Mouse (Mus musculus) activated CD4-positive, CD25-positive, alpha-beta regulatory T cell, adult 4 months (primary cell): Measurements from ENCODE around the gene Dmc1. TPM values are rescaled to one million over a fixed set of nuclear protein-coding genes. Genes with fewer than 3 reads are reported as not detected.

Experiments used
- ATAC-seq: one replicate; pipeline ENCODE4 v1.8.0; 2017
- polyA plus RNA-seq, 2 experiments: library from polyadenylated mRNA; unstranded; fragments of 100-300 nt; shearing (Covaris generic); gene quantifications; one replicate each; pipeline ENCODE4 v1.2.1; 2017

Dmc1 gene
- not detected for polyA plus RNA-seq

DNA sequence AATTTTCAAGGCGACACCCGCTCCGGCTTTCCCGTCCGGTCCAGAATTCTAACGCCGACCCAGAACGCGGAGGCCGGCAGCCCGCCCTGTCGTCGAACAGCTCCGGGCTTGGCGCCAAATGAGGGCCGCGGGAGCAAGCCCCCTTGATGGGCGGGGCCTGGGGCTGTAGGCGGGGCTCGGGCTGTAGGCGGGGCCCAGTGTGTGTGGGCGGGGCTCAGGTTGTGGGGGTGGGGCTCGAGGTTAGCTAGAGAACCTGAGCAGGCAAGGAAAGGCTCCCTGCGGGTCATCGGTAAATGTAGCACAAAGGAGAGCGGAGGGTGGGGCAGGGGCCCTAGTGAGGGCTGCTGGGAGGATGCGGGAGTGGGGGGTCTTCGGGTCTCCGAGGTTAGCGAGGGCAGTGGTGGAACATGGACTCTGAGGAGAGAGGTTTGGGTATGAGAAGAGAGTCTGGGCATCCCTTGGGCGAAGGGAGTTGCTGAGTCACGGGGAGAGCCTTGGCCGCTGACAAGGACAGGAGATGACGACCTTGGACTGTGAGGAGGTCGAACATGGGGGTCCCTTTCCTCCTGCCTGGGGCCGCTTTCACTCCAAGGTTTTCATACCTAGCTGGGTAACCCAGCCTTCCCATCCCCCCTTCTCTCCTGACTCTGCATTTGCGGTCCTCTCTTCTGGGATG lies at the start of gene Dmc1:
TSS of gene Dmc1 (minus strand) at position 120 of the 676 bp plus-strand sequence.
- no peak for ATAC-seq

DNA sequence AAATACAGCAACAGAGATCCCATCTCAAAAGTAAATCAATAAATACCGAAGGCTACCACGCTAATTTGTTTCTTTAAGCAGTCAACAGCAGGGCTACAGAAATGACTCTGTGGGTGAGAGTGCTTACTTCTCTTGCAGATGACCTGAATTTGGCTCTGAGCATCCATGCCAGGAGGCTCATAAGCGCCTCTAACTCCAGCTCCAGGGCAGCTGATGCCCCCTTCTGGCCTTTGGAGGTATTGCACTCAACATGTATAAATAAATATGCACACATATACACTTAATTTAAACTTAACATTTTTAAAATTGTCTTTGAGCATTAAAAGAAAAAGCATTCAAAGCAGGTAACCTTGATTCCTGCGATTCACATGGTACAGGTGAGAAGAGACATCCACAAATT lies 46.6 kb upstream of the Dmc1 start:
- no peak for ATAC-seq

DNA sequence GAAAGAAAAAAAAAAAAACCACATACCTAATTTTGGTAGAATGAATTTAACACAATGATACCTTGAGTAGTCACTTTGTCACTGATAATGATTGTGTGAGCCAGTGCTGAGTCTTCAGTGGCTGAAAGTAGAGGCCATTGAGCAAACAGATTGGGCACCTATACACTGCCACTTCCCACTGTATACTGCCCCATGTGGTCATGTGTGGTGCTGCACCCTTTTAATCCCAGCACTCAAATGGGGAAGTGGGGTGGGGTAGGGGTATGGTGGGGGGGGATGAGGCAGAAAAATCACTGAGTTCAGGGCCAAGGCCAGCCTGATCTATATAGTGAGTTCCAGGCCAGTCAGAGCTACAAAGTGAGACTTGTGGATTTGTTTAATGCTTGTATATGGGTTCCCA lies 45.7 kb upstream of the Dmc1 start:
- no peak for ATAC-seq

DNA sequence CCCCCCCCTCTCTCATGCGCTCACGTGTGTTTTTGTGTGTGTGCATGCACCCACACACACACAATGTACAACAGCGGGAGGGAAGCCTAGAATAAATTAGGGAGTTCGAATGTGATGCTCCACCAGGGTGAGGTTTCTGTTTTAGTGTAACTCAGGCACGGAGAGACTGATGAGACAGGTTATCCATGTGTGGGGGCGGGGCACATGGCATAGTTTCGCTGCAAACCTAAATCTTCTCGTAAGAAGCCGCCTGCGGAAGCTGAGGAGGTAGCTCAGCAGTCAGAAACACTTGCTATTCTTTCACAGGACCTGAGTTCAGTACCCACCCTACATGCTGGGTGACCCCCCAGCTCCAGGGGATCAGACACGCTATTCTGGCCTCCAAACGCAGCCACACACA lies 43.2 kb upstream of the Dmc1 start:
- ATAC-seq, result no peak

DNA sequence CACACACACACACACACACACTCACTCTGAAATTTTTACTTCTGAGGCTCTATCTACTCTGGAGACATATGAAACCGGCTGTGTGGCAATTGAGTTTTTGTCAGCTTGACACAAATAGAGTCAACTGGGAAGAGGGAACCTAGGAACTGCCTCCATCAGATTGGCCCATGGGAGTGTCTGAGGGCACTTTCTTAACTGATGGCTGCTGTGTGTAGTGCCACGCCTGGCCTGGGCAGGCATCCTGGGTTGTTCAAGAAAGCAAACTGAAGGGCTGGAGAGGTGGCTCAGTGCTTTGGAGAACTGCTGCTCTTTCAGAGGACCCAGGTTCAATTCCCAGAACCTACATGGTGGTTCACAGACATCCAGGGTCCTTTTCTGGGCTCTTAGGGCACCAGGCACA lies 40.6 kb upstream of the Dmc1 start:
- no peak for ATAC-seq

DNA sequence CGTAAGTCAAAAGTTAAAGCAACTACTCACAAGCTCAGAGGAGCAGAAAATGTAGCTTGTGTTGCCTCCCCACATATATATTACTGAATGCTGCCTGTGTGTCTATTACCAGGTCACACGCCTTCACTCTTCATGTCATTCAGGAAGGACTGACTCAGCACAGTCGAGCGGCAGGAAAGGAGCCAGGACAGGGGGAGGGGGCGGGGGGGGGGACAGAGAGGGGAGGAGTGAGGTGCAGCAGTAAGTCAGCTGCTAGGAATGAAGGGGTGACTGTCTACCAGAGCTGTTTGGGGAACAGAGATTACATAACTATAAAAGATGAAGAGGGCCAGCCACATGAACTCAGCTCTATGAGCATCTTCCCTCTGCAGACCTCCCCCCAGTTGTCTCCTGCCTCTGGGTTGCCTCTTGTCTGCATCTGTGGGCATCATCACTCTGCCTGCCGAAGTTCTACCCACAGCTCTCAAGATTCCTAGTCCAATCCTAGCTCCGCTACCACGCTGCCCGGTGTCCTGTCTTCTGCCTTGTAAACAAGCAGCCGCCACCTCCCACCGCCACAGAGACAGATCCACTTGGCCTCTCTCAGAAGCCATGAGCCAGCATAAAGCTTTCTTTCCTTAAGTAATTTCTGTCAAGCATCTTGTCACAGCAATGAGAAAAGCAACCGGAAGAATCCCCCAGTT lies 36.4 kb upstream of the Dmc1 start:
- no peak for ATAC-seq

DNA sequence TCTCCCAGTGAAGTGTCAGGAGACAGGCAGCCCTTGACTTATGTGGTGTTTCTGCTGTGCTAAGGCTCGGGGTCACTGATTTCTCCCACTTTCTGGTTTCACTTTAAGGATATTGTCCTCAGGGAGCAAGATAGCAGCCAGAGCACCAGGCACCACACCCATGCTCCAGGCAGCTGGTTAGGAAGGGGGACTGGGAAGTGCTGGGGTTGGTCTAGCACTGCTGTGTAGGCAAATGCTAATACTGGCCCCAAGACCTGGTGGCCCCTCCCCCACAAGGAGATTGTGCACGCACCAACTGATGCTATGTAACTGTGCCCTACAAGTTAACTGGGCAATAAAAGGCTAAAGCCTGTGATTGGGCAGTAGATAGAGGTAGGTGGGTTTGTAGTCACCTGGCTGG lies 25.6 kb upstream of the Dmc1 start:
- no peak for ATAC-seq

DNA sequence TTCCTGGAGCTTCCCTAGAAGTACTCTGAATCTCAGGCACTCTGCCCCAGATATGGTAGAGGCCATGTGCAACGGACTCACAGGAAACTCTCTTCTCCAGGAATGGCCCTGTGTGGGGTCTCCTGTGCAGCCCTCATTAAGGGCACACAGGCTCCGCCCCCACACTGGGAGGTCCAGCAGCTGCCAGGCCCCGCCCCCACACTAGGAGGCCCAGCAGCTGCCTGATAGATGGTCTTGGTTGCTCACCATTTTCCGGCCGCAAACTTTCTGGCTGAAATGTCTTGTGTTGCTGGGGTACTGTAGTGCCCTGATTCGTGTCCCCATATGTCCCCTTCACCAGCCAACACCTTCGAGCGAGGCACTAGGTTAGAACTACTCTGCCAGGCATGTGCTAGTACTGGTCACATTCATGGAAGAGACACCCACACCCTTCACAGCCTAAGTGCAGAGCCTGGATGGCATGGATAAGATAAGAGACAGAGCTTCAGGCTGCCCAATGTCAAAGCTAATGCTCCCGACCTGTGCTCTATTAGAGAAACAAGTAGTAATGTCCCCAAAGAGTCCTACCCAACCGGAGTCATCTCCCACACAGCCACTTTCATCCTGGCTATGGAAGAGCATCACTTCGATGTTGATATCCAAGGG lies 15.0 kb upstream of the Dmc1 start:
- no peak for ATAC-seq

DNA sequence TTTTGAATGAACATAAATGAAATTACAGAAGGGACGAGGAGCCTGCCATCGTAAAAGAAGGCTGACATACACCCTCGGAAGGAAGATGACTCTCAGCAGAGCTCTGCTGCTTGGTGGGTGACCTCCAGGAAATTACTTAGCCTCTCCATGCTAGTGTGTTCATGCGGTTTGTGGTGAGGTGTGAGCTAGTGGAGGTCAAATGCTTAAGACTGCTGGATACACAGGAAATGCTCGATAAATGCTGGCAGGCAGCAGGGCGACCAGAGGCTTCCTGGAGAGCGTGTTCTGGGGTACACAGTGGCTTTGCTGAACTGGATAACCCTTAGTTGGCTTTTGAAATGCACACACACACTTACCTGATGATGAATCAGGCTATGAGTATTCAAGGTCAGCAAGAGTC lies 13.5 kb upstream of the Dmc1 start:
- ATAC-seq, result no peak

DNA sequence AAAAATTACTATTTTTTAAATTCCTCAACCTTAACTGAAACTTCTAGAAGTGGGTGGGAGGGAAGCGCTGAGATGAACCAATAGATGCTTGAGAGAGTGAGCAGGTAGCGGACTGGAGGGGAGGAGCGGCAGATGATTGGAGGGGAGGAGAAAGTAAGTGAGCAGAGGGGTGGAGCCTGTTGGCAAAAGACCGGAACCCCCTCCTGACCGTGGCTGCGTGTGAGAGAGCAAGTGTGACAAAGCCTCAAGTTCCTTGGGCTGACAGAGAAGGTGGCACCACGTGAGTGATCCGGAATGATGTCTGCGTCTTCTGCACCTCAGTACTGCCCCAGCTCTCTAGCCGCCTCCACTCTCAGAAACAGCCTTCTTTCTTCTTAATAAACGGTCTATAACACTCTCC lies 12.2 kb upstream of the Dmc1 start:
- no peak for ATAC-seq

DNA sequence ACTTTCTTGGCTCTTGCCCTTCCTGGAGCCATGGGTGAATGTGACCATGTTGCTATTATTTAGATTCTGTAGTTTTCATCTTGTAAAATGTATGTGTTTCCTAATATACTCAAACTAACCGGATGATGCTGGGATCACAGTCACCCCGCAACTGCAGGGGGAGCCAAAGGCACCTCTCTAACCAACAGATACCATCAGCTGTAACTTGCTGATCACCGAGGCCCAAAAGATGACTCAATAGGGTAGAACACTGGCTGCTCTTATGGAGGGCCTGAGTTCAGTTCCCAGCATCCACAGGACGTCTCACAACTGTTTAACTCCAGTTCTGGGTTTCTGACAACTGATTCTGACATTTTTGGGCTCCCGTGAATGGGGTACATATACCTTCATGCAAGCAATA lies 11.8 kb upstream of the Dmc1 start:
- ATAC-seq, result no peak

DNA sequence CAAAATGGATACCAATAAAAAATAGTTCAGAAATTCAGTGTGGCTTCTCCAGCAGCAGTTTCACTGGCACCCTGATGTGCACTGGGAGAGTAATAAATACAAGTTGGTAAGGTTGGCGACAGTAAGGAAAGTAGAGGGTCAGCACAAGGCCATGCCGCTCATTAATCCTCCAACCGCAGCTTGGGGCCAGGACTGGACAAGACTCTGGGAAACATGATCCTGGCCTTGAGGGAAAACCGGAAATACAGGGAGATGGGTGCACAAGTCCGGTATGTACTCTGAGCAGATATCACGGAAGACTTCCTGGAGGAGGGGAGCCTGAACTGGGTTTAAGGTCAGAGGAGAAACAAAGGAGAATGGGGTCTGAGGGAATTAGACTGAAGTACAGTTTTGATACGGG lies 10.6 kb upstream of the Dmc1 start:
- no peak for ATAC-seq

DNA sequence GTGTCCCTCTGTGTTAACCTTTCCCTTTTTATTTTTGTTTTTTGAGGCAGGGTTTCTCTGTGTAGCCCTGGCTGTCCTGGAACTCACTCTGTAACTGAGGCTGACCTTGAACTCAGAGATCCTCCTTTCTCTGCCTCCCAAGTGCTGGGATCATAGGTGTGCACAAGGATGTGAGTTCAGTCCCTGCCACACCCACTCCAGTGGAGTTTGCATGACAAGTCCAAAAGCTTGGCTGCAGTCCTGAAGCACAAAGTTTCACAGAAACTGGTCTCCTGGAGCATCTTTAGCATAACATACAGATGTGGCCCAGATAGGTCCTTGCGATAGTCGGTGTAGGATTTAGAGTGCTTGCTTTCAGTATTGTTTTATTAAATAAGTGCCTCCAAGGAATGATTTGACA lies 4.3 kb upstream of the Dmc1 start:
- ATAC-seq, result no peak

DNA sequence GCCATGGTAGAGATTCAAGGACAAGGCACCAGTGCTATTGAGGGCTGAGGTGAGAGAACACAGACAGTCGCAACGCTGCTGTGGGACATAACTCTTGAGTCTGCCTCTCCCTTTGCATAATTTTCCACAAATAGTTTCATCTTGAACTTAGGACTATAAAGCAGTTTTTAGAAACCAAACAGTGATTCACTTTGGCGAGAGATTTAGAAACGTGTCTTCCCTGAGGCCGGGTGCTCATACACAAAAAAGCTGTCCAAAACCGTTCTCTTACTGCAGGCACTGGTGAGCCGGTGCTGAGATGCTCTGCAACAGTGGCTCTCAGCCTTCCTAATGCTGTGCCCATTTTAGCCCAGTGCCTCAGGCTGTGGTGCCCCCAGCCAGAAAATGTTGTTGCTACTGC lies 3.3 kb upstream of the Dmc1 start:
- no peak for ATAC-seq

DNA sequence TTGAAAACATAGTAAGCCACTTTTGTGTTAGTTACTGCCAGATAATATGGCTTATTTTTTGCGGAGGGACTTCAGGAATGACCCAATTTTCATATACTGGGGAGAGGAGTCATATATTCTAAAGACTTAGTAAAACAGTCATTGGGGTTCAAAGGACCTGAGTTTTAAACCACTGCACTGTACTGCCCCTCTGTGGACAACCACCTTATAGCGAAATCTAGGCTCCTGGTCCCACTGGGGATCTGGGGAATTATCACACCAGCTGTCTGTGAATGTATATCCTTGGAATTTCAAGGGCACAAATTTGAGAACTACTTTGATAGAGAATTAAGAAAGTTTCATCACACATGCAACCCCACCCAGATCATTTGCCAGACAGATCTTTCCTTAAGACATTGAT lies 2.8 kb upstream of the Dmc1 start:
- no peak for ATAC-seq

DNA sequence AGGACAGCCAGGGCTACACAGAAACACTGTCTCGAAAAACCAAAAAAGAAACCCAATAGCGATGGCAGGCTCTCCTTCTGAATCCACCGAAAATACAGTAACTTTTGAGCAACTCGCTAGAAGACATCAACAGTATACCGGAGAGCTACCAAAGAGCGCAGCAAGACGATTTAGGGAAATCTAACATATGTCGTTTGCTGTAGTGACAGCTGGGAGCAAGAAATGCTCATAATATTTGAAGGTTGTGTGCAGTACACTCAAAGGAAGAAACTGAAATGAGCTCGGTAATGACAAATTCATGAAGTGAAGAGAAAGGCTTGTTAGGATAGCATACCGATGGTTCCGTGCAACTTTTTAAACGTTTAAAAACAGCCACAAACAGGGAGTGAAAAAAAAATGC lies 1.3 kb upstream of the Dmc1 start:
- ATAC-seq, result no peak

DNA sequence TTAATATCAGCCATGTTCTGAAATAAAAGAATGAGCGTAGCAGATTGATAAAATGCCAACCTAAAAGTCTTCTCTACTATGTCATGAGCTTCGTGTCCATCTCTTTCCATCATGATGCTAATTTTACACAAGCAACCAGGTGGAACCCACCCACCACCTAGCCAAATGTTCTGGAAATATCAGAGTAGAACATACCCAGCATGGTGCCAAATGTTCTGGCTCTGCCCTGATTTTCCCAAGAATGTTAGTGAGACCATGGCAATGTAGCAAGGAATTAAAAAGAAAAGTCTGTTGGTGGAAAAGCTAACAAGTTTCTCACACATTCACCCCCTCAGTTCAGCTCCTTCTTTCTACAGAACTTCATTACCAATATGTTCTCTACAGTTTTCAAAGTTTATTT lies 4.7 kb downstream of the Dmc1 start:
- no peak for ATAC-seq

DNA sequence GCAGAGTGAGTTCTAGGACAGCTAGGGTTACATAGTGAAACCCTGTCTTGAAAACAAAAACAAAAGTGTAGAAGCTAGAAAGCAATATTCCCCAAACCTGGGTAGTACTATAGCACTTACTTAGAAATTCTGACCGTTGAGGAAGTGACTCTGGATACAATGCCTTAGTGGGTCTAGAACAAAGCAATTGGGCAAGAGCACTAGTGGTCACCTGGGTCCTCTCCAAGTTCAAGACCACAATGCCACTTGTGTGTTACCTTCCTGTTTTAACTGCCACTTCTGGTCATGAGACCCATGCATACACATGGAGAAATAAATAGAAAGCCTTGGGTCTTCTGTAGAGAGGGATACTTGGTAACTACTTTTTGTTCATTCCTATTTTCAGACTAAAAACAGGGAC lies 6.2 kb downstream of the Dmc1 start:
- ATAC-seq, result no peak

DNA sequence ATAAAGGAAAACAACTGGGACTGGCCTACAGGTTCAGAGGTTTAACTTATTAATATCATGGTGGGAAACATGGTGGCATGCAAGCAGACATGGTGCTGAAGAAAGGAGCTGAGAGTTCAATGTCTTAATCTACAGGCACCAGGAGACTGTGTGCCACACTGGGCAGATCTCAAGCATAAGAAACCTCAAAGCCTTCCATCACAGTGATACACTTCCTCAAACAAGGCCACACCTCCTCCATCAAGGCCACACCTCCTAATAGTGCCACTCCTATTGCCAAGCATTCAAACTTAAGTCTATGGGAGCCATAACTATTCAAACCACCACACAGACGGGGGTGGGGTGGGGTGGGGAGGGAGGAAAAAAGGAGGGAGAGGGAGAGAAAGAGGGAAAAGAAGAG lies 23.3 kb downstream of the Dmc1 start:
- ATAC-seq, result no peak

DNA sequence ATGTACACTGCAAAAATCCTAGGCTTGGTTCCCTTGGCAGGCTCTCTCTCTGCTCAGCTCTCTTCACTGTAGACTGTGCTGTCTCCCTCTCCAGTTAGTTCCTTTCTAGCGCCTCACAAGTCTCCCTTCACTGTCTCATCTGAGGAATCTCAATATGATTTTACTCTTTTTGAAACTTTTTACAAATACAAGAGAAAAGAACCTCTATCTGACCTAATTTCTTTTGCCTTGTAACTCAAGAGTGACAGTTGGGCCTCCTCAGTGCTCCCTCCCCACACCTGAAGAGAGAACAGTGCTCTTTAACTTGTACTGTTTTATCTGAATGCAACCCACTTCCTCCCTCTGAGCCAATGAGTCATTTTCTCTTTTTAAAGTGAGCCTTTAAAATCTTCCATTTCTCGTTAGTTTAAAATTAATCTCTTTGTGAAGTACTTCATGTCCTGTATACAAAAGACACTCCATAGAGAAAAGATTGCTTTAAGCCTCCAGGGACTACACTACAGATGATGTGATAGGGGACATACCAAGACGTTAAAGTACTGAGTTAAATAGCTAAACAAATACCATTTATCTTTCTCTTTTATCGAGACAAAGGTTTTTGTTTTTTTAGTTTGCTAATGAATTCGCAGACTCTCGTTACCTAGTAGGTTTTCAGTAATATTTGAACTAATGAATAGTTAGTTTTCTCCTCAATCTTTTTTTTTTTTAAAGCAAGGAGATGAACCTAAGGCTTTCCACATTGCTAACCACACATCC lies 27.1 kb downstream of the Dmc1 start:
- ATAC-seq, result peak; percentile 76

DNA sequence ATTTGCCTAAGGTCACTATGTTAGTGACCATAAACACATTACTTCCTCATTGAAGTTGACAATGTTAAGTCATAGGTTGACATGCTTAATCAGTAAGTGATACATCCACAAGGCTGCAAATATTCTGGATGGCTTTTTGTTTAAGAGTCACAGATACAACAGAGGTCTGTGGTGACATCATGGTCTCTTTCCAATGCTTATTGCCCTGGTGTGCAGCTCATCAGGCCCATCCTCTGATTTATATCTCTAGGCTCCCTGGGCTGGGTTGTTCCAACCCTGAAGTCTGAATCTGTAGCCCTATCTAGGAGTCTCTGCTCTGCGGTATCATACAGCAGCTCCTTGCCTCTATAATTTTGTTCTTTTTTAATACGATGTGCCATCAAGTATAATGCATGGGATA lies 28.0 kb downstream of the Dmc1 start:
- no peak for ATAC-seq

DNA sequence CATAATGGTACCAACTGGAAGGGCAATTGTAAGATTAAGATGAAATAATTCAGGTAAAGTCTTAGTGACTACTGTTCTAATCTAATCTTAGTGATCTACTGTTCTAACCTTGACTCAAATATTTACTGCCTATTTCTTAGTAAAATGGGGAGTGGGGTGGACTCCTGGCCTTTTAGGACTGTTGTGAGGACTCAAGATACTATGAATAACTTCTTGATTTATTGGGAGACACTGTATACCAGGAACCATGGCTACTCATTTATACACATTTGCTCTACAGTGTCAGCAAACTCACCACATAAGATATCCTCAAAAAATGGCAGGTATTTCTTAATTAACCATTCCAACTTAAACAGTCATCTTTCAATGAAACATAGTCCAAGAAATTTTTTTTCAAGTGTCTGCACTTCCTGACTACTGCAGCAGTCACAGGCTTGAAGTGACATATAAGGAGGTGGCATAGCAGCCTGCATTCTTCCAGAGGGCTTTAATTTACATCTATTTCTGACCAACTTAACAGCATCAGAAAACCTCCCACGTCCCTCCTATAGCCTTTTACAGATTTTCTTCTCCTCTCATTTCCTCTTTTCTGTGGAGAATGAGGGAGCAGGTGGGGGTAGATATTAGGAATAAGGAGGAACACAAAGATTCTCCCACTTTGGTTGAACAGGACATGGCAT lies 29.2 kb downstream of the Dmc1 start:
- no peak for ATAC-seq

DNA sequence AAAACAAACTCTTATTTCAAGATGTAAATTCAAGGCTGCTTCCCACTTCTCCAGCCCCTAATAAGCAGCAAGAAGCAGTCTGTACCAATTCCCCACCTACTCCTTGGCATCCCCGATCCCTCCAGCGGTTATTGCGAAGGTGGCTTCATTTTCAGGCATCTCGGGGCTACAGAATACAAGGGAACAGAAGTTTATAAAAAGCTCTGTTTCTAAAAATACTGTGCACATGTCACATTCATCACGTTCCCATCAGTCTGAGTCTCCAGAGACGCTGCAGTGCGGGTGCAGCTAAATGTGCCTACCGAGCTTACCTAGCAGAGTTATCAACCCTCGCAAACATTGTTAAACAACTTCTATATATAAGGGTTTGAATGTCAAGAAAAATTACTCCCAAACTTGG lies 42.5 kb downstream of the Dmc1 start:
- no peak for ATAC-seq
